Mouse (Mus musculus): ENCODE data around the gene Poc1a.

- TF ChIP-seq CTCF (conservative IDR thresholded peaks at IDR 0.05 in 1 of 2, IDR thresholded peaks at IDR 0.05 in 1 of 2; ENCODE audit: low read depth in 2 of 2, low read length in 2 of 2) (no peak), POLR2A (IDR thresholded peaks at IDR 0.05; ENCODE audit: low read depth, low read length) (no peak)
Measured at GRCm38 (mm10) chr9:106258990-106259389, 21.9 kb upstream of the Poc1a start.
